Mouse (Mus musculus) olfactory bulb, adult 2 months (tissue): ENCODE data around the gene Cmah.

ENCODE experiments used
- CTCF ChIP-seq: fragments of 200-500 bp; IDR thresholded peaks from 2 replicates; pipeline ENCODE4 v1.5.1; 2012; ENCODE audit warnings: low read depth, mild to moderate bottlenecking, low read length, moderate library complexity; ENCODE audit not compliant: insufficient read depth
- POLR2A ChIP-seq: fragments of 200-500 bp; IDR thresholded peaks from 2 replicates; pipeline ENCODE4 v1.6.1; 2012; ENCODE audit warnings: mild to moderate bottlenecking, low read depth, low read length, moderate library complexity; ENCODE audit not compliant: insufficient read depth

DNA sequence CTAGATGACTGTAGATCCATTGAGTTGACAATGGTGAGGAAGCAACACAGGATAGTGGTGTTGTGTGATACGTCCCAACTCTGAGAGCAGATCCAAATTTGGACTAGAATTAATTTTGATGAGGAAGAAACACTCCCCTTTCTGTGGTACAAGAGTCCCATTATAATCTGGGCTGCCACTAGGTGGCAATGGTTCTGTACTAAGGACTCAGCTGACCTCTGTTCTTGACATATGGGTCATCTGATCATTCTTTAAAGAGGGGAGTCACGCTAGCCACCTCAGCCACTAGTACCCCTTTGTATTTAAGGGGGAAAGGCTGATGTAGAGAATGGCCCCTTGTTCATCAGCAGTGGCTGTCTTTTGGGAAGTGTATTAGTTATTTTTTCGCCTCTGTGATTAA, 10.7 kb downstream of the Cmah start:
- no peak for TF ChIP-seq CTCF
- no peak for TF ChIP-seq POLR2A
